Mouse (Mus musculus) erythroblast, embryonic 14.5 days (primary cell): ENCODE results near the gene Fbrs.

ENCODE experiments used
- GATA1 ChIP-seq: IDR thresholded peaks from 2 replicates; pipeline ENCODE4 v1.6.1; 2012; ENCODE audit warnings: low read length, inconsistent platforms, mixed read lengths
- TAL1 ChIP-seq: IDR thresholded peaks from 3 replicates; pipeline ENCODE4 v1.6.1; 2012; ENCODE audit warnings: low read length, inconsistent platforms, mixed read lengths

GRCm38 (mm10) chr7:127511241-127511640 is 32.2 kb downstream of the Fbrs start:
- TF ChIP-seq GATA1 (no peak), TAL1 (no peak)
